Mouse (Mus musculus) testis, adult 2 months (tissue): ENCODE data around the gene Nacad. TPM values are rescaled to one million over a fixed set of nuclear protein-coding genes. Genes with fewer than 3 reads are reported as not detected.

Experiments
- H3K27ac ChIP-seq: fragments of 200-500 bp; 2 replicates; pipeline ENCODE4 v1.5.1; 2012; ENCODE audit warnings: low read depth, low read length; ENCODE audit not compliant: control insufficient read depth, insufficient read depth
- H3K27me3 ChIP-seq: fragments of 200-500 bp; 2 replicates; pipeline ENCODE4 v1.6.1; 2012; ENCODE audit warnings: mild to moderate bottlenecking, low read length, moderate library complexity; ENCODE audit not compliant: control insufficient read depth, insufficient read depth
- H3K36me3 ChIP-seq: fragments of 200-500 bp; 2 replicates; pipeline ENCODE4 v1.6.1; 2012; ENCODE audit warnings: mild to moderate bottlenecking, low read length; ENCODE audit not compliant: control insufficient read depth, insufficient read depth
- H3K4me1 ChIP-seq: fragments of 200-500 bp; 2 replicates; pipeline ENCODE4 v1.6.1; 2012; ENCODE audit warnings: low read length; ENCODE audit not compliant: control insufficient read depth, insufficient read depth
- H3K4me3 ChIP-seq: fragments of 200-500 bp; 2 replicates; pipeline ENCODE4 v1.5.1; 2012; ENCODE audit warnings: low read depth, mild to moderate bottlenecking, low read length, moderate library complexity, mixed read lengths; ENCODE audit not compliant: control insufficient read depth
- CTCF ChIP-seq: fragments of 200-500 bp; IDR thresholded peaks from 2 replicates; pipeline ENCODE4 v1.5.1; 2012; ENCODE audit warnings: low read depth, mild to moderate bottlenecking, inconsistent platforms, low read length, moderate library complexity; ENCODE audit not compliant: control insufficient read depth, insufficient read depth, insufficient replicate concordance
- POLR2A ChIP-seq: fragments of 200-500 bp; IDR thresholded peaks from 2 replicates; pipeline ENCODE4 v1.6.1; 2012; ENCODE audit warnings: low read depth, mild to moderate bottlenecking, inconsistent platforms, low read length, moderate library complexity; ENCODE audit not compliant: control insufficient read depth
- polyA plus RNA-seq: library from polyadenylated mRNA; depleted of rRNA; stranded (reverse); fragments of >200 nt; gene quantifications from 2 replicates; pipeline ENCODE4 v1.2.3, GENCODE M21; 2012

The Nacad gene
- polyA plus RNA-seq, 1 experiment, result 1.4 TPM

GRCm38 (mm10) chr11:6576151-6576550 is 29.7 kb downstream of the Nacad start:
- Histone ChIP-seq H3K27me3 (no peaks in the 10 kb centered on the region), H3K4me3 (no peak overlapping the region), H3K36me3 (no peaks in the 10 kb centered on the region), H3K27ac (no peak overlapping the region), H3K4me1 (no peaks in the 10 kb centered on the region)
- TF ChIP-seq POLR2A, result no peak
- TF ChIP-seq CTCF, result no peak

- Histone ChIP-seq H3K27me3 (no peaks in the 10 kb centered on the region), H3K36me3 (no peaks in the 10 kb centered on the region), H3K4me3 (no peak overlapping the region), H3K27ac (no peak overlapping the region), H3K4me1 (no peaks in the 10 kb centered on the region; the same call in 1 of the 2 replicates)
- no peak for TF ChIP-seq POLR2A
- no peak for TF ChIP-seq CTCF
Observed at GRCm38 (mm10) chr11:6569410-6569777, 36.5 kb downstream of the Nacad start.

GRCm38 (mm10) chr11:6568584-6569409 is 37.1 kb downstream of the Nacad start:
- H3K4me1 ChIP-seq, result no peaks in the 10 kb centered on the region; the same call in 1 of the 2 replicates
- H3K4me3 ChIP-seq, result no peak overlapping the region
- no peaks in the 10 kb centered on the region for H3K36me3 ChIP-seq
- H3K27ac ChIP-seq, result no peak overlapping the region
- H3K27me3 ChIP-seq, result no peaks in the 10 kb centered on the region
- no peak for TF ChIP-seq POLR2A
- no peak for TF ChIP-seq CTCF

- no peaks in the 10 kb centered on the region for H3K27me3 ChIP-seq
- no peaks in the 10 kb centered on the region for H3K36me3 ChIP-seq
- H3K27ac ChIP-seq, result no peak overlapping the region
- H3K4me1 ChIP-seq, result no peaks in the 10 kb centered on the region; the same call in 1 of the 2 replicates
- TF ChIP-seq POLR2A, result no peak
- TF ChIP-seq CTCF, result no peak
- no peak overlapping the region for H3K4me3 ChIP-seq
Observed at GRCm38 (mm10) chr11:6567951-6568350, 37.9 kb downstream of the Nacad start.

GRCm38 (mm10) chr11:6566496-6566895 is 39.4 kb downstream of the Nacad start:
- no peaks in the 10 kb centered on the region for H3K27me3 ChIP-seq
- no peak overlapping the region for H3K4me3 ChIP-seq
- no peak overlapping the region for H3K27ac ChIP-seq
- no peaks in the 10 kb centered on the region for H3K36me3 ChIP-seq
- no peak for TF ChIP-seq CTCF
- TF ChIP-seq POLR2A, result no peak
- H3K4me1 ChIP-seq, result no peaks in the 10 kb centered on the region; the same call in 1 of the 2 replicates

GRCm38 (mm10) chr11:6563201-6563600 is 42.7 kb downstream of the Nacad start:
- H3K27ac ChIP-seq, result no peak overlapping the region
- no peak overlapping the region for H3K4me3 ChIP-seq
- peaks cover 4% of the 10 kb centered on the region for H3K4me1 ChIP-seq
- H3K36me3 ChIP-seq, result no peaks in the 10 kb centered on the region
- TF ChIP-seq POLR2A (no peak), CTCF (no peak)
- no peaks in the 10 kb centered on the region for H3K27me3 ChIP-seq

- Histone ChIP-seq H3K27ac (no peak overlapping the region), H3K4me3 (no peak overlapping the region), H3K36me3 (no peaks in the 10 kb centered on the region), H3K4me1 (peaks cover 4% of the 10 kb centered on the region), H3K27me3 (no peaks in the 10 kb centered on the region)
- TF ChIP-seq POLR2A (no peak), CTCF (no peak)
Observed at GRCm38 (mm10) chr11:6562359-6562758, 43.5 kb downstream of the Nacad start.

- Histone ChIP-seq H3K4me1 (peaks cover 4% of the 10 kb centered on the region), H3K27me3 (no peaks in the 10 kb centered on the region), H3K27ac (0 out of 2 replicates have a peak overlapping the region, but pooled peaks have one; percentile 35), H3K36me3 (no peaks in the 10 kb centered on the region), H3K4me3 (no peak overlapping the region)
- TF ChIP-seq CTCF, result no peak
- TF ChIP-seq POLR2A, result no peak
Observed at GRCm38 (mm10) chr11:6561474-6561873, 44.4 kb downstream of the Nacad start.
